ENCODE assay signal across 8 mouse cellular contexts in the genomic region with DNA sequence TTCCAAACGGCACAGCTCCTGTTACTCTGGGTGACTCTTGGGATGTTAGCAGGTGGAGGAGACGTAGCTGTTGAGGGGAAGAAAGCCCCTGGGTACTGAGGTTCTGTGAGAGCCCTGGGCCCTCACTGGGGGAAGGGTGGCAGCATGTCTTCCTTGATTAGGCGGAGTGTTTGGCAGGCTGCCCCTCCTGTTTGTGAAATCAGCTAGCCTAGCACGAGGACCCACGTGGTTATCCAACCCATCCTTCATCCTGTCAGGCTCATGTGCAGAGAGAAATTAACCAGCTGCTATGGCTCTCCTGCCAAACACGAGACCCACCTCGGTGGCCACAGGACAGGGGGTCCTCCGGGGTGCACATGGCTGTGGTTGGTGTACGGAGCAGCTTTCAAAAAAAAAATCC.
DNase-seq lines count a peak whose midpoint lies in the region; ATAC-seq and TF ChIP-seq lines count a peak whose summit lies in the region.

No protein-coding gene starts in this region.

- DNase-seq in limb, embryonic 14.5 days (ENCODE audit: low spot score): peak; percentile 32
- no peak for DNase-seq in limb, embryonic 10.5 days (ENCODE audit: low spot score)
- DNase-seq in adrenal gland, postnatal 36 days: peak; percentile 83 to 86
- peak; percentile 72 for DNase-seq in layer of hippocampus, adult 11-12 months (ENCODE audit: low spot score)
- DNase-seq in ovary, postnatal 36 days (ENCODE audit: low spot score): peak; percentile 55
- no peak for DNase-seq in thymus, postnatal 36 days
- DNase-seq in liver, postnatal 0 days: no peak

- H3K4me3 ChIP-seq in limb, embryonic 14.5 days (replicated peaks; ENCODE audit: low read length): no peak overlapping the region
- H3K4me3 ChIP-seq in limb, embryonic 10.5 days: no peak overlapping the region
- no peak overlapping the region for H3K4me3 ChIP-seq in heart, embryonic 13.5 days
- H3K4me3 ChIP-seq in liver, postnatal 0 days (ENCODE audit: low read depth, low read length): no peak overlapping the region

- no peak overlapping the region for H3K27ac ChIP-seq in limb, embryonic 14.5 days (replicated peaks; ENCODE audit: low read depth, low read length)
- no peak overlapping the region for H3K27ac ChIP-seq in limb, embryonic 10.5 days
- peak overlapping the region; percentile 70 for H3K27ac ChIP-seq in heart, embryonic 13.5 days (replicated peaks)
- no peak overlapping the region for H3K27ac ChIP-seq in liver, postnatal 0 days (ENCODE audit: low read depth)

- H3K4me1 ChIP-seq in limb, embryonic 14.5 days (ENCODE audit: control insufficient read depth, insufficient read depth, low read length): peaks cover 20% of the 10 kb centered on the region
- H3K4me1 ChIP-seq in limb, embryonic 10.5 days: peaks cover 49% of the 10 kb centered on the region
- peaks cover 65% of the 10 kb centered on the region for H3K4me1 ChIP-seq in heart, embryonic 13.5 days
- H3K4me1 ChIP-seq in liver, postnatal 0 days (ENCODE audit: insufficient read depth): no peaks in the 10 kb centered on the region

- H3K9me3 ChIP-seq in limb, embryonic 14.5 days (ENCODE audit: control insufficient read depth, low read length): no peaks in the 10 kb centered on the region
- H3K9me3 ChIP-seq in limb, embryonic 10.5 days (replicated peaks): no peaks in the 10 kb centered on the region
- no peaks in the 10 kb centered on the region for H3K9me3 ChIP-seq in heart, embryonic 13.5 days
- H3K9me3 ChIP-seq in liver, postnatal 0 days (ENCODE audit: low read length): no peaks in the 10 kb centered on the region

- TF ChIP-seq CTCF in liver, postnatal 0 days (IDR thresholded peaks at IDR 0.05; ENCODE audit: low read depth): no peak

- H3K9ac ChIP-seq in limb, embryonic 14.5 days (ENCODE audit: low read depth, low read length, severe bottlenecking): no peak overlapping the region
- no peak overlapping the region; the same call in 1 of the 2 replicates for H3K9ac ChIP-seq in heart, embryonic 13.5 days
- no peak overlapping the region for H3K9ac ChIP-seq in liver, postnatal 0 days (replicated peaks)

- ATAC-seq in limb, embryonic 14.5 days (ENCODE audit: low FRiP score, low read depth): no peak
- peak; percentile 31; the same call in 1 of the 2 replicates for ATAC-seq in heart, embryonic 13.5 days (ENCODE audit: extremely low read depth, insufficient number of reproducible peaks, low FRiP score, low TSS enrichment)
- no peak for ATAC-seq in liver, postnatal 0 days

- no peak overlapping the region for H3K4me2 ChIP-seq in limb, embryonic 14.5 days (replicated peaks; ENCODE audit: low read depth, low read length, severe bottlenecking)
- H3K4me2 ChIP-seq in heart, embryonic 13.5 days: no peak overlapping the region; the same call in 1 of the 2 replicates
- no peak overlapping the region for H3K4me2 ChIP-seq in liver, postnatal 0 days (ENCODE audit: low read depth, low read length)

- no peak for TF ChIP-seq POLR2A in limb, embryonic 14.5 days (IDR thresholded peaks at IDR 0.05; ENCODE audit: borderline replicate concordance, extremely low read depth, insufficient read depth, insufficient read length)

- no peak for TF ChIP-seq EP300 in liver, postnatal 0 days (IDR thresholded peaks at IDR 0.05; ENCODE audit: low read depth)

- 45% methylated on average over 9 of the region's 9 CpGs for WGBS in limb, embryonic 14.5 days
- whole genome bisulfite sequencing in limb, embryonic 10.5 days: 48% methylated on average over 9 of the region's 9 CpGs
- 12% methylated on average over 9 of the region's 9 CpGs for WGBS in heart, embryonic 13.5 days
- 51% methylated on average over 9 of the region's 9 CpGs for WGBS in liver, postnatal 0 days (ENCODE audit: insufficient replicate concordance)

- H3K27me3 ChIP-seq in limb, embryonic 14.5 days (ENCODE audit: control insufficient read depth, insufficient read depth, low read length): no peaks in the 10 kb centered on the region
- no peaks in the 10 kb centered on the region for H3K27me3 ChIP-seq in limb, embryonic 10.5 days (ENCODE audit: low read depth, poor library complexity, severe bottlenecking)
- H3K27me3 ChIP-seq in heart, embryonic 13.5 days (replicated peaks): peaks cover 18% of the 10 kb centered on the region
- no peaks in the 10 kb centered on the region for H3K27me3 ChIP-seq in liver, postnatal 0 days (ENCODE audit: insufficient read depth, low read length)

- H3K36me3 ChIP-seq in limb, embryonic 14.5 days (ENCODE audit: control insufficient read depth, insufficient read depth, low read length): no peaks in the 10 kb centered on the region
- no peaks in the 10 kb centered on the region for H3K36me3 ChIP-seq in limb, embryonic 10.5 days
- H3K36me3 ChIP-seq in heart, embryonic 13.5 days: no peaks in the 10 kb centered on the region
- H3K36me3 ChIP-seq in liver, postnatal 0 days (replicated peaks; ENCODE audit: insufficient read depth, low read length): no peaks in the 10 kb centered on the region

Comparison
In these comparisons a context has a peak if more than half of its experiments do, and no peak if none do; other contexts are left out.
1. DNase-seq: peak in limb, embryonic 14.5 days (single experiment), adrenal gland, postnatal 36 days (2 of 2), layer of hippocampus, adult 11-12 months (single experiment) and ovary, postnatal 36 days (single experiment); none in limb, embryonic 10.5 days (single experiment), thymus, postnatal 36 days (0 of 2) and liver, postnatal 0 days (single experiment).